Mouse (Mus musculus) olfactory bulb, adult 2 months (tissue): ENCODE results near the gene Id3. TPM values are rescaled to one million over a fixed set of nuclear protein-coding genes. Genes with fewer than 3 reads are reported as not detected.

ENCODE experiments used
- H3K27ac ChIP-seq: fragments of 200-500 bp; 2 replicates; pipeline ENCODE4 v1.5.1; 2012; ENCODE audit warnings: low read depth, low read length; ENCODE audit not compliant: insufficient read depth
- H3K4me1 ChIP-seq: fragments of 200-500 bp; 2 replicates; pipeline ENCODE4 v1.6.1; 2012; ENCODE audit warnings: low read length; ENCODE audit not compliant: control insufficient read depth, insufficient read depth
- H3K4me3 ChIP-seq: fragments of 200-500 bp; 2 replicates; pipeline ENCODE4 v1.5.1; 2012; ENCODE audit warnings: mild to moderate bottlenecking, low read depth, low read length, moderate library complexity; ENCODE audit not compliant: insufficient read depth
- CTCF ChIP-seq: fragments of 200-500 bp; IDR thresholded peaks from 2 replicates; pipeline ENCODE4 v1.5.1; 2012; ENCODE audit warnings: low read depth, mild to moderate bottlenecking, low read length, moderate library complexity; ENCODE audit not compliant: insufficient read depth
- POLR2A ChIP-seq: fragments of 200-500 bp; IDR thresholded peaks from 2 replicates; pipeline ENCODE4 v1.6.1; 2012; ENCODE audit warnings: mild to moderate bottlenecking, low read depth, low read length, moderate library complexity; ENCODE audit not compliant: insufficient read depth
- WGBS: fragments of 180-500 bp; shearing (Covaris S2); methylation state at CpG from one replicate; pipeline ENCODE4 v1.1.7; 2018; 5-methylcytosine and 5-hydroxymethylcytosine counted together
- polyA plus RNA-seq: library from polyadenylated mRNA; stranded (reverse); fragments of >200 nt; gene quantifications from 2 replicates; pipeline ENCODE4 v1.2.4, GENCODE M21; 2012; ENCODE audit warnings: low replicate concordance; ENCODE audit not compliant: missing spikeins, insufficient read depth, insufficient read length

The Id3 gene
- polyA plus RNA-seq, 1 experiment = not detected

DNA sequence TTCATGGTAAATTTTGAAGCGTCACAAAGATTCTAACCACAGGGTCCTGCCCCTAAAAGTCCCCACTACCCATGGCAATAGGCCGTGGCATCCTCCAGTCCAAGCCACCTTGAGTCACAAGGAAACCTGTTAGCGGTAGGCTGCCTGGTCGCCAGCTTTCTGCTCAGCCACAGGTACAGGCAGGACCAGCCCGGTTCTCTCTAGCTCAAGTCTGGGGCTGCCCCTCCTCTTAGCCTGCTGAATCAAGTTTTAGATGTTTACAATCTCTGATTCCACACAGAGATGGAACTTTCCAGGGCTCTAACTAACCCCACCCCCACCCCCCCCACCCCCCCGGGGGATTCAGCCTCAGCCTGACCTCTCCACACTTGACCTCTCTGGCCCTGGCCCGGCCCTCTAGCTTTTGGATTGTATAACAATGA lies 36.4 kb upstream of the Id3 start:
- Histone ChIP-seq H3K4me3 (no peak overlapping the region), H3K27ac (no peak overlapping the region), H3K4me1 (peaks cover 24% of the 10 kb centered on the region)
- whole genome bisulfite sequencing = 61% methylated on average over 7 of the region's 7 CpGs
- TF ChIP-seq CTCF = no peak
- TF ChIP-seq POLR2A = no peak

- Histone ChIP-seq H3K4me1 (peaks cover 28% of the 10 kb centered on the region), H3K4me3 (no peak overlapping the region), H3K27ac (no peak overlapping the region)
- TF ChIP-seq CTCF (no peak), POLR2A (no peak)
- 95% methylated on average over 2 of the region's 2 CpGs for WGBS
Measured at GRCm38 (mm10) chr4:136109153-136109552, 34.1 kb upstream of the Id3 start.

DNA sequence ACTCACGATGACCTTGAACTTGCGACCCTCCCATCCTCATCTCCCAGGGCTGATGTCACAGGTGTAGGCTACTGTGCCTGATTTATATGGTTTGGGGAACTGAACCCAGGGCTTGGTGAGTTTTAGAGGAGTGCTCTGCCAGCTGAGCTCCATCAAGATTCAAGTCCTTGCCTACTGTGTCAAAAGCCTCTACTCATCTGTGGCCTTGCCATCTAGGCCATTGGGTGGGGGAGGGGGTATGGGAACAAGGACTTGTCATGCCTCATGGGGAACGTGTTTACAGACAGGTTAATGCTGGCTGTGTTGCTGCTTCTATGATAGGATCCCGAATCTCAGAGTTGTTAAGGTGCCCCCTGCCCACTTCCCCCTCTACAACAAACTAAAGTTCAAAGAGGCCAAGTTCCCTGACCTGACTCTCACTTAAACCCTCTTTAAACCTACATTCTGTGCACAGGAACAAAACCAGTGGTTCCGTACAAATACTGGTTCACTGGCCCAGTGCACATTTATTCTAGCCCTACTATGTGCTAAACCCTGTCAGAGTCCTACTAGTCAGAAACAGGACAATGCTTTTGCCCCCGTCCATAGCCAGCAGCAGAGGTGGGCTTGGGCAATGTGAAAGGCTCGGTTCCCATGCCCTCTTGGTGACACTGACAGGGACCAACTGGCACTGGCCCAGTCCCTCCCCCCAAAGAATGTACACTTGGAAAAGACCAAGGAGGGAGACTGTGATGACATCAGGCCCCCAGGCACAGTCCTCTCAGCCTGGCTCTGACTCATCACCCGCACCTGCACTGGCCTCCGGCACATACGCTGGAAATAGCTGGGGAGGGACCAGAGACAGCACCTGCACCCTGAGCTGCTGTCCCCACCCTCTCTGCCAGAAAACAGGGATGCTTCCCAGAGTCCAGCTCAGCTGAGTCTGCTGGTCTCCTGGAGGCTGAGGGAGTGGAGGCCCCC lies 33.1 kb upstream of the Id3 start:
- no peak overlapping the region for H3K4me3 ChIP-seq
- TF ChIP-seq CTCF = no peak
- no peak for TF ChIP-seq POLR2A
- peaks cover 19% of the 10 kb centered on the region for H3K4me1 ChIP-seq
- no peak overlapping the region for H3K27ac ChIP-seq
- 79% methylated on average over 10 of the region's 10 CpGs for WGBS

DNA sequence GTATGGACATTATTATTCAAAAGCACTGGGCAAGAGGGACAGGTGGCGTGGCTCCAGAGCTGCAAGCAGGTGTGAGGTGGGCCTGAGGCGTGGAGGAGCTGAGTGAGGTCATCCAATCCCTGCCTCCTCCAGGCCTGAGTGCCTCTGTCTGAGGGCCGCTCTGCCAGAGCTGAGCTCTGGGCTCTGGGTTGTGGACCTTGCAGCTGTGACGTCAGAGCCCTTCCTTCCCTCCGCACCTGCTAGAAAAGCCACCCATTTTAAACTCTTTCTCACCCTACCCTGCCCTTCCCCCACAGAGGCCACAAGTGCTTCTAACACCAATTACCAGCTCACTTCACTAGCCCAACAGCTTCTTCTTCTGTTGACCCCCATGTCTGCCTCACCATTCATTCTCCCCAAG lies 31.0 kb upstream of the Id3 start:
- H3K4me1 ChIP-seq = peaks cover 22% of the 10 kb centered on the region
- 87% methylated on average over 5 of the region's 5 CpGs for WGBS
- no peak overlapping the region for H3K27ac ChIP-seq
- no peak overlapping the region for H3K4me3 ChIP-seq
- TF ChIP-seq CTCF = no peak
- TF ChIP-seq POLR2A = no peak

DNA sequence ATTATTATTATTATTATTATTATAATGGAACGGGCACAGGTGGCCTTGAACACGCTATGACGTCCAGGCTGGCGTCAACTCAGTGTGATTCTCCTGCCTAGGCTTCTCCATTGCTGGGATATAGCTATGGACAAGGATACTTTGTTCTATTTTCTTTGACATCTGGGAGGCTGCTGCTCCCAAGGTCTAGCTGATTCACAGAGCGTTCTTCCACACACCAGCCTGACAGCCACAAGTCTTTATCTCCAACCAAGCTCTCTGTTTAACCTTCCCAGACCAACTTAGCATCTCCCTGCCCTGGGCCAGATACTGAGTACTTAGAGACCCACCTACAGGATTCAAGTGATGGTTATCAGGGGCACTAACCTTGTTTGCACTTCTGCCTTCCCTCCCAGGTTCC lies 28.6 kb upstream of the Id3 start:
- H3K4me1 ChIP-seq = peaks cover 22% of the 10 kb centered on the region
- no peak overlapping the region for H3K27ac ChIP-seq
- TF ChIP-seq CTCF = no peak
- TF ChIP-seq POLR2A = no peak
- H3K4me3 ChIP-seq = no peak overlapping the region
- 80% methylated on average over 5 of the region's 5 CpGs for WGBS

- H3K4me1 ChIP-seq = peaks cover 10% of the 10 kb centered on the region
- TF ChIP-seq POLR2A (no peak; the same call in 1 of the 2 replicates), CTCF (no peak)
- no peak overlapping the region for H3K4me3 ChIP-seq
- 0 out of 2 replicates have a peak overlapping the region, but pooled peaks have one; percentile 0 for H3K27ac ChIP-seq
- 35% methylated on average over 13 of the region's 13 CpGs for WGBS
Measured at GRCm38 (mm10) chr4:136117022-136117421, 26.3 kb upstream of the Id3 start.

DNA sequence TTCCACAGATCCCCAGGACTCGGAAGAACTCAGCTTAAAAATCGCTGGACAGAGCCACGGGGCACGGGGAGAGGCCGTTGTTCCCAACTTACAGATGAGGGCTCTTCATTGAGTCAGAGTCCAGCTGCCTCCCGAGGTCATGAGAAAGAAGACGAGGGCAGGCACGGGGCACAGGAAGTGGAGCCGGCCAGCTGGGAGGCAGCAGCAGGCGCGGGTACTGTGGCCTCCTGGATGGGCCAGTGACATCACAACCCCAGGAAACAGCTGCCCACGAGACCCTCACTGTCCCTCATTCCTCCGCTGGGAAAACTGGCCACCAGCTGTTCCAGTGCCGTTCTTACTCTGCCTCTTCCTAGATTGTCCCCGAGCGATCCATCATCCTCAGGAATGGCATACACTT lies 23.3 kb upstream of the Id3 start:
- WGBS = 58% methylated on average over 16 of the region's 16 CpGs
- H3K4me3 ChIP-seq = no peak overlapping the region
- H3K27ac ChIP-seq = no peak overlapping the region
- TF ChIP-seq POLR2A = no peak
- TF ChIP-seq CTCF = no peak
- H3K4me1 ChIP-seq = peaks cover 18% of the 10 kb centered on the region

DNA sequence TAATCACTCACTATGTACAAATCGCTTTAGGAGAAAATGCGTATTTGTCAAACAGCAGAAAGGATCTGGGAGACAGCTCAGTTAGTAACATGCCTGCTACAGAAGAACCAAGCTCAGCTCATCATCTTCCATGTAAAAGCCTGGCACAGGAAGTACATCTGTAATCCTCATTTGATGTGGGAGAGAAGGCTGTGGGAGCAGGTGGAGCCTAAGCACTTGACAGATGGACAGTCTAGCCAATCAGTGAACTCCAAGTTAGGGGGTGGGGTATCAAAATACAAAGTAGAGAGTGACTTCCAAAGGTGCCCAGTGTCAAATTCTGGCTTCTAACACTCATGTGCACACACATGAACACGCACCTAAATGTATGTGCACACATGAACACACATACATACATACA lies 22.1 kb upstream of the Id3 start:
- Histone ChIP-seq H3K27ac (no peak overlapping the region), H3K4me1 (peaks cover 18% of the 10 kb centered on the region), H3K4me3 (no peak overlapping the region)
- 93% methylated on average over 3 of the region's 3 CpGs for WGBS
- TF ChIP-seq POLR2A (no peak), CTCF (no peak)

- TF ChIP-seq POLR2A (no peak), CTCF (no peak)
- H3K4me3 ChIP-seq = no peak overlapping the region
- 83% methylated on average over 7 of the region's 7 CpGs for WGBS
- H3K27ac ChIP-seq = no peak overlapping the region
- H3K4me1 ChIP-seq = peaks cover 15% of the 10 kb centered on the region
Measured at GRCm38 (mm10) chr4:136121844-136122468, 21.3 kb upstream of the Id3 start.
